ENCODE assay signal across 12 mouse cellular contexts in the genomic region with DNA sequence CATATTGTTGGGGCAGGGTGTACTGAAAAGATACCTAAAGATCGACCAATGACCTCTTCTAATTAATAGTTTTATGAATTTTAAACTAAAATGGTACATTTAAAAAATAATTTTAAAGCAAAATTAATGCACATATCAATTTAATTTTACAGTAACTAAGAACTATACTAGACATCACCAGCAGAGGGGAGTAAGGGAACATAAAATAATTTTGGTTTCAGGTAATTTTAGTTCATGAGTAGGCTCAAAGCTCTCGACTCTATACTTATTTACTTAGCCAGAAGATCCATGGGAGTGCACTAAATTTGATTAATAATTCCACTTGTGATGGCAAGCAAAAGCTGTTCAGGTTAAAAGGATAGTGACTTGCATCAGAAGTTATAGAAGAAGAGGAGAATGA. TPM values are rescaled to one million over a fixed set of nuclear protein-coding genes. Genes with fewer than 3 reads are reported as not detected.
A peak's percentile ranks its signal among the peaks of the same experiment; 100 is the strongest.
DNase-seq lines count a peak whose midpoint lies in the region; ATAC-seq and TF ChIP-seq lines count a peak whose summit lies in the region.
"Had no signal": no experiment of that assay in that cellular context is flagged by ENCODE, and none has a peak within 500 bp of the region (broad histone marks: within the 10 kb centered on the region; RNA-seq: fewer than 3 reads in every experiment).

No protein-coding gene starts in this region.

- H3K9ac ChIP-seq in liver, adult 2 months (ENCODE audit: low read depth, low read length), result no peak overlapping the region
- no peak overlapping the region for H3K9ac ChIP-seq in CH12.LX (ENCODE audit: insufficient read depth, low read depth)
- H3K9ac ChIP-seq: neural tube, embryonic 13.5 days had no signal

- H3K27ac ChIP-seq in gastrocnemius, adult 2 months, result no peak overlapping the region
- no peak overlapping the region for H3K27ac ChIP-seq in liver, adult 2 months (replicated peaks; ENCODE audit: insufficient read depth, low read depth, low read length)
- H3K27ac ChIP-seq in CH12.LX (ENCODE audit: insufficient read depth, low read depth), result no peak overlapping the region
- H3K27ac ChIP-seq: neural tube, embryonic 13.5 days had no signal

- H3K27me3 ChIP-seq in liver, adult 2 months (ENCODE audit: control insufficient read depth, insufficient read depth, low read length), result no peaks in the 10 kb centered on the region
- no peaks in the 10 kb centered on the region for H3K27me3 ChIP-seq in CH12.LX (replicated peaks)
- H3K27me3 ChIP-seq: neural tube, embryonic 13.5 days had no signal

- dilution Hi-C loops in CH12.LX (cut with MboI; ENCODE audit: extremely low pct_ligation_motif_present, extremely low pct_unique_long_range_greater_than_20kb, low sequenced_read_pairs), result no loop called here

- DNase-seq in gastrocnemius, adult 2 months, result no peak
- DNase-seq in gastrocnemius, postnatal 36 days, result no peak
- peak; percentile 26 for DNase-seq in liver, adult 2 months (ENCODE audit: extremely low read depth, low read depth, low spot score)
- DNase-seq in liver (no peak), CH12.LX (ENCODE audit: extremely low read depth) (no peak)
- no peak for DNase-seq in adrenal gland, postnatal 25 days
- DNase-seq in adrenal gland, postnatal 14 days, result no peak
- DNase-seq: heart, postnatal 14 days; kidney, postnatal 25 days had no signal

- no peaks in the 10 kb centered on the region for H3K4me1 ChIP-seq in liver, adult 2 months (ENCODE audit: control insufficient read depth, insufficient read depth, low read length)
- H3K4me1 ChIP-seq in CH12.LX (ENCODE audit: control insufficient read depth in 1 of 2, insufficient read depth in 2 of 2), result peaks cover 0 to 10% of the 10 kb centered on the region in 2 experiments; a peak in 2 of 4 replicates
- H3K4me1 ChIP-seq: neural tube, embryonic 13.5 days had no signal

- intact Hi-C loops in gastrocnemius, adult 2 months (cut with DNase I), result loop anchor here (1.0 to 5.0 kb wide), 2 partner anchors 279 to 311 kb away; no protein-coding TSS in a partner anchor
- intact Hi-C loops in gastrocnemius, postnatal 36 days (cut with DNase I), result loop anchor here (5.0 kb wide), 1 partner anchor 281 kb away; no protein-coding TSS in a partner anchor

- TF ChIP-seq RAD21 in CH12.LX (IDR thresholded peaks at IDR 0.05; ENCODE audit: low read depth, low read length), result peak; percentile 73

- whole genome bisulfite sequencing in liver, adult 2 months, result 14% methylated on average over 2 of the region's 2 CpGs

- TF ChIP-seq POLR2A in liver, adult 2 months (IDR thresholded peaks at IDR 0.05; ENCODE audit: extremely low read depth, insufficient read depth, low read length), result no peak
- TF ChIP-seq POLR2A in CH12.LX (IDR thresholded peaks at IDR 0.05; ENCODE audit: low read depth, low read length), result no peak

- TF ChIP-seq CTCF in gastrocnemius, adult 2 months (IDR thresholded peaks at IDR 0.05), result peak; percentile 57
- peak; percentile 32 for TF ChIP-seq CTCF in liver, adult 2 months (IDR thresholded peaks at IDR 0.05; ENCODE audit: low read depth, low read length)
- peak in 1 of 2 experiments; percentile 61; a peak in 2 of 4 replicates for TF ChIP-seq CTCF in CH12.LX (conservative IDR thresholded peaks at IDR 0.05 in 1 of 2, IDR thresholded peaks at IDR 0.05 in 1 of 2; ENCODE audit: low read depth in 2 of 2, low read length in 2 of 2)

- H3K9me3 ChIP-seq in CH12.LX (replicated peaks; ENCODE audit: low read length), result no peaks in the 10 kb centered on the region
- H3K9me3 ChIP-seq: neural tube, embryonic 13.5 days had no signal

- no peaks in the 10 kb centered on the region for H3K79me2 ChIP-seq in liver, adult 2 months (ENCODE audit: control insufficient read depth, insufficient read depth, low read length)
- H3K79me2 ChIP-seq in CH12.LX (replicated peaks; ENCODE audit: control insufficient read depth, extremely low read depth, insufficient read depth, poor library complexity, severe bottlenecking), result no peaks in the 10 kb centered on the region

- no peaks in the 10 kb centered on the region for H3K36me3 ChIP-seq in liver, adult 2 months (ENCODE audit: control insufficient read depth, insufficient read depth, low read length)
- H3K36me3 ChIP-seq in CH12.LX (replicated peaks in 1 of 2; ENCODE audit: control insufficient read depth in 1 of 2, insufficient read depth in 1 of 2, low read length in 1 of 2), result no peaks in the 10 kb centered on the region
- H3K36me3 ChIP-seq: neural tube, embryonic 13.5 days had no signal

- no peak overlapping the region for H3K4me2 ChIP-seq in CH12.LX (ENCODE audit: insufficient read depth, low read depth, poor library complexity, severe bottlenecking)
- H3K4me2 ChIP-seq: neural tube, embryonic 13.5 days had no signal

- ATAC-seq in megakaryocyte progenitor cell, adult 5-6 weeks (replicated peaks; ENCODE audit: poor library complexity), result 0 out of 2 replicates have a peak, but pooled peaks have one; percentile 48

- in situ Hi-C loops in CH12.LX (cut with MboI; ENCODE audit: low pct_ligation_motif_present, low pct_unique_long_range_greater_than_20kb, low sequenced_read_pairs), result no loop called here

- no peak overlapping the region for H3K4me3 ChIP-seq in gastrocnemius, adult 2 months
- H3K4me3 ChIP-seq in liver, adult 2 months (ENCODE audit: insufficient read depth, low read depth, low read length), result no peak overlapping the region
- no peak overlapping the region for H3K4me3 ChIP-seq in CH12.LX (replicated peaks in 1 of 3; ENCODE audit: low read depth in 2 of 3, low read length in 2 of 3, poor library complexity in 1 of 3)
- H3K4me3 ChIP-seq: neural tube, embryonic 13.5 days had no signal

- TF ChIP-seq EP300 in CH12.LX (IDR thresholded peaks at IDR 0.05; ENCODE audit: low read length), result no peak

TF ChIP-seq in CH12.LX, 34 proteins besides CTCF, POLR2A, EP300 and RAD21:
- TF ChIP-seq GABPA (IDR thresholded peaks at IDR 0.05; ENCODE audit: insufficient replicate concordance, low read depth, low read length) (no peak), SMC3 (IDR thresholded peaks at IDR 0.05; ENCODE audit: low read depth, low read length) (peak; percentile 40)

RNA-seq across cellular contexts. Expression of a gene that starts 17.7 kb away (rescaled TPM):
- total RNA-seq in gastrocnemius, adult 2 months (2021), result 1 to 10 TPM in 1 of 2 experiments, under 1 TPM in 1; 0.86 to 1.0 TPM
- 1 to 10 TPM; 1.2 TPM for total RNA-seq in gastrocnemius, postnatal 36 days (2021)
- total RNA-seq in liver, adult 2 months (2014; rRNA removed), result 0.55 and 1.0 TPM in 2 replicates
- polyA plus RNA-seq in liver, adult 2 months (2012; rRNA removed), result 0.19 and 0.21 TPM in 2 replicates
- 22.3 and 22.5 TPM in 2 replicates for total RNA-seq in CH12.LX (2012; rRNA removed)
- 21.6 and 22.4 TPM in 2 replicates for total RNA-seq in CH12.LX (2014; rRNA removed)
- polyA plus RNA-seq in CH12.LX (2012; ENCODE audit: insufficient read length, low read depth), result 68.9 and 74.0 TPM in 2 replicates
- 42.4 and 43.0 TPM in 2 replicates for total RNA-seq in megakaryocyte progenitor cell, adult 5-6 weeks (2015)
- 35.9 and 50.3 TPM in 2 replicates for total RNA-seq in megakaryocyte progenitor cell, adult 5-6 weeks (2017)
- 7.4 TPM in 2 replicates for total RNA-seq in adrenal gland, postnatal 25 days (2021)
- 12.3 and 12.9 TPM in 2 replicates for total RNA-seq in adrenal gland, postnatal 14 days (2021)

RNA-seq across cellular contexts. Expression of a gene that starts 37.2 kb away (rescaled TPM):
- total RNA-seq in gastrocnemius, adult 2 months (2021), result not detected
- total RNA-seq in gastrocnemius, postnatal 36 days (2021), result not detected
- total RNA-seq in liver, adult 2 months (2014; rRNA removed), result 0.20 TPM in 1 of 2 replicates, not detected in the other
- 0.07 TPM in 1 of 2 replicates, not detected in the other for polyA plus RNA-seq in liver, adult 2 months (2012; rRNA removed)
- total RNA-seq in CH12.LX (2012; rRNA removed) (0.25 TPM in 1 of 2 replicates, not detected in the other), CH12.LX (2014; rRNA removed) (not detected in 2 replicates)
- polyA plus RNA-seq in CH12.LX (2012; ENCODE audit: insufficient read length, low read depth), result not detected in 2 replicates
- 1.0 and 1.2 TPM in 2 replicates for total RNA-seq in megakaryocyte progenitor cell, adult 5-6 weeks (2015)
- 1.2 TPM in 1 of 2 replicates, not detected in the other for total RNA-seq in megakaryocyte progenitor cell, adult 5-6 weeks (2017)
- total RNA-seq in adrenal gland, postnatal 25 days (2021), result 32.6 and 46.0 TPM in 2 replicates
- 39.0 and 44.4 TPM in 2 replicates for total RNA-seq in adrenal gland, postnatal 14 days (2021)
- total RNA-seq: ES-E14 had no signal

Comparison
In these comparisons a context has a peak if more than half of its experiments do, and no peak if none do; other contexts are left out.
1. RNA of a gene that starts 37.2 kb away (total RNA-seq): 32.6 to 46.0 TPM in adrenal gland, postnatal 25 days and 39.0 to 44.4 TPM in adrenal gland, postnatal 14 days; 1.0 to 1.2 TPM in megakaryocyte progenitor cell, adult 5-6 weeks, 0.25 TPM in CH12.LX, not detected in gastrocnemius, postnatal 36 days, not detected in gastrocnemius, adult 2 months and 0.20 TPM in liver, adult 2 months; every median in the first group is over 10 times any median in the second.